21 mouse cellular contexts compared by ENCODE assay signal in the genomic region with DNA sequence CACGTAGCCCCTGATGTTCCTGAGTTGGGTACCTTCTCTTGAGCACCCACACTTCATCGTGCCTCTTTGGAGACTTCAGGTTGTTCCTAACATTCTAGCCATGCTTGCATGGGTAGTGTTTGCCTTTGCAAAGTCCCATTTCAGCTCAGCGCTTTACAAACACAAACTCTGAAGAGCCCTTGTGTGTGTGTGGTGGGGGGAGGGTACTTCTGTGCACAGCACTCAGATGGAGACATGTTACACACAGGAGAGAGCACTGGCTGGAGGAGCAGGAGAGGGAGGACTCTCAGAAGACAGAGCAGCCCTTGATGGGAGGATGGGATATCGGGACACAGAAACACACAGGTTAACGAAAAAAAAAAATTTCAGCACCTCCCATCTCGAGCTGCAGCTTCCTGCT.
"Had no signal": no experiment of that assay in that cellular context is flagged by ENCODE, and none has a peak within 500 bp of the region (broad histone marks: within the 10 kb centered on the region; RNA-seq: fewer than 3 reads in every experiment).

No protein-coding gene starts in this region.

- H3K27me3 ChIP-seq: limb, embryonic 12.5 days; limb, embryonic 15.5 days; midbrain, embryonic 15.5 days; neural tube, embryonic 12.5 days; neural tube, embryonic 15.5 days; stomach, embryonic 15.5 days had no signal

- H3K4me2 ChIP-seq: limb, embryonic 12.5 days; limb, embryonic 15.5 days; liver, embryonic 11.5 days; midbrain, embryonic 12.5 days; midbrain, embryonic 15.5 days; neural tube, embryonic 12.5 days; neural tube, embryonic 15.5 days; stomach, embryonic 15.5 days had no signal

- H3K27ac ChIP-seq: limb, embryonic 12.5 days; limb, embryonic 15.5 days; liver, embryonic 14.5 days; macrophage; midbrain, embryonic 12.5 days; midbrain, embryonic 15.5 days; neural tube, embryonic 12.5 days; neural tube, embryonic 15.5 days; stomach, embryonic 15.5 days had no signal

- DNase-seq: kidney, adult 18-20 months; kidney, adult 9 months; kidney, postnatal 14 days; kidney, postnatal 4 days; left cerebral cortex, postnatal 4 days; liver, postnatal 0 days; right cerebral cortex, adult 18-20 months; right cerebral cortex, postnatal 14 days; right cerebral cortex, postnatal 4 days; thymus, adult 18-20 months; thymus, postnatal 36 days had no signal

- H3K36me3 ChIP-seq: limb, embryonic 12.5 days; limb, embryonic 15.5 days; midbrain, embryonic 12.5 days; midbrain, embryonic 15.5 days; neural tube, embryonic 12.5 days; neural tube, embryonic 15.5 days; stomach, embryonic 15.5 days had no signal

- ATAC-seq: liver, postnatal 0 days; midbrain, embryonic 15.5 days had no signal

- H3K4me3 ChIP-seq: limb, embryonic 12.5 days; limb, embryonic 15.5 days; midbrain, embryonic 12.5 days; midbrain, embryonic 15.5 days; neural tube, embryonic 12.5 days; neural tube, embryonic 15.5 days; stomach, embryonic 15.5 days had no signal

- H3K9ac ChIP-seq: limb, embryonic 12.5 days; limb, embryonic 15.5 days; liver, embryonic 14.5 days; liver, postnatal 0 days; midbrain, embryonic 12.5 days; midbrain, embryonic 15.5 days; neural tube, embryonic 12.5 days; neural tube, embryonic 15.5 days; stomach, embryonic 15.5 days had no signal

- H3K9me3 ChIP-seq: limb, embryonic 12.5 days; limb, embryonic 15.5 days; midbrain, embryonic 12.5 days; midbrain, embryonic 15.5 days; neural tube, embryonic 12.5 days; neural tube, embryonic 15.5 days; stomach, embryonic 15.5 days had no signal
